Mouse (Mus musculus) ES-Bruce4 (cell line): Measurements from ENCODE around the gene Gm28042.

ENCODE experiments used
- CTCF ChIP-seq: IDR thresholded peaks from one replicate; pipeline ENCODE4 v1.8.1; 2011; ENCODE audit warnings: low read depth, low read length
- EP300 ChIP-seq: IDR thresholded peaks from 2 replicates; pipeline ENCODE4 v1.6.1; 2011; ENCODE audit warnings: low read depth, low read length; ENCODE audit not compliant: insufficient read depth
- POLR2A ChIP-seq: IDR thresholded peaks from one replicate; pipeline ENCODE4 v1.8.1; 2011; ENCODE audit warnings: low read length; ENCODE audit not compliant: insufficient read depth

GRCm38 (mm10) chr2:119995391-119996281, 31.7 kb upstream of the Gm28042 start:
- no peak for TF ChIP-seq POLR2A
- TF ChIP-seq CTCF: no peak
- no peak for TF ChIP-seq EP300
